Mouse (Mus musculus) right cerebral cortex, postnatal 10 days (tissue): ENCODE results near the gene Ubac2.
A peak's percentile ranks its signal among the peaks of the same experiment; 100 is the strongest.

Experiments used
- DNase-seq, 2 experiments: peaks; one replicate each; pipeline ENCODE4 v3.0.0; 2021; ENCODE audit warnings: low spot score in 2 of 2

The Ubac2 gene

DNA sequence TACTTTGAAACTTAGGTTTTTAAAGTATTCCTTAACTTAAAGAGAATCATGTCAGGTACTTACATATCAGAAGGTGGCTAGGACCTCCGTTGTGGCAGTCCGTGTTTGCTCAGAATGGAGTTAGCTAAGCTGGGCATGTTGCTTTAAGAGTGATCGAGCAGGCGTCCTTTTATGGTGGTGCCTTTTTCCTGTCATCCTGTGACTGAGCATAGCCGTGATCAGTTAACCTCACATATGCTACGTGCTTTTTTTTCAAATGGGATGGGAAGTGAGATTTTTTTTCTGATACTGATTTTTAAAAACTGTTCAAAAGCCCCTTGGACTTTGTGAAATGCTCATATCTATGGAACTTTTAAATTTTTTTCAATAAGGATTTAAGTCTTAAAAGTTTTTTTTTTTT lies 86.6 kb downstream of the Ubac2 start, which contains the start of gene Gpr183:
Gpr183 (minus strand) TSS at position 206 of the 400 bp plus-strand sequence.
- peak in 1 of 2 experiments; percentile 20 for DNase-seq

GRCm38 (mm10) chr14:121965461-121965860 lies 87.0 kb downstream of the Ubac2 start:
- peak in 1 of 2 experiments; percentile 16 for DNase-seq

DNA sequence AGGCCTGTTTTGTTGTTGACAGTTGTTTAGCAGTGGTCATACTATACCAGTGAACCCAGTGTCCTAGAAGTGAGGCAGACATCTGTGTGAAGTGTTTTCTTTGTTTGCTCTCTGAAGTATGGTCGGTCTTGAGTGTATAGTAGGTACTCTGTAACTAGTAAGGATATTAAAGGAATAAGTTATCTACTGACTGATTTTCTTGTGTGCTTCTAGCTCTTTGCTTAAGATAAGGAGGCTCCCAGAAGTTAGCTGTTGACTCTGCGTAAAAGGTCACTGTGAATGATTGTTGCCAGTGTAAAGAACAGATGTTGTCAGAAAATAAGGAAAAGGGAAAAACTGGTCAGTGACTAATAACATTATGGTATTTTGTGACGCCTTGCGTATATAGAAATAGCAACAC lies 88.7 kb downstream of the Ubac2 start:
- no peak for DNase-seq

- DNase-seq: no peak
Observed at GRCm38 (mm10) chr14:121970402-121970801, 92.0 kb downstream of the Ubac2 start.

DNA sequence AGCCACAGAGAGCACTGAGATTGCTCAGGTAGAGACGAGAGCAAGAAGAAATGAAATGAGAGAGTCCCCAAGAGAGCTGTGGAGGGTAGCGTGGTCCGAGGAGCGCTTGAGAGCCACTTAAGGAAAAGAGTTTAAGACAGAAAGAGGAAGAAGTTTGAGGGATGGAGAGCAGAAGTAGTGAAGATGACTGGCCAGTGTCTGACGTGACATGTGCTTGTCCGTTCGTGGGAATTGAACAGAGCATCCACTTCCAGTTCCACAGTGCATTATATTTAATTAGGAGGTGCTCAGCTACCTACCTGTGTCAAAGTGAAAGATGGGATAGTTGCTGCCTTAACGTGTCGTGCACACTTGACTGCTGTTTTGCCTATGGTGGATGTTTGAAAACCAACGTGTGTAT lies 94.7 kb downstream of the Ubac2 start:
- DNase-seq: no peak

- DNase-seq: no peak
Observed at GRCm38 (mm10) chr14:121981531-121981930, 103.1 kb downstream of the Ubac2 start.

- no peak for DNase-seq
Observed at GRCm38 (mm10) chr14:121983009-121983933, 104.9 kb downstream of the Ubac2 start.

DNA sequence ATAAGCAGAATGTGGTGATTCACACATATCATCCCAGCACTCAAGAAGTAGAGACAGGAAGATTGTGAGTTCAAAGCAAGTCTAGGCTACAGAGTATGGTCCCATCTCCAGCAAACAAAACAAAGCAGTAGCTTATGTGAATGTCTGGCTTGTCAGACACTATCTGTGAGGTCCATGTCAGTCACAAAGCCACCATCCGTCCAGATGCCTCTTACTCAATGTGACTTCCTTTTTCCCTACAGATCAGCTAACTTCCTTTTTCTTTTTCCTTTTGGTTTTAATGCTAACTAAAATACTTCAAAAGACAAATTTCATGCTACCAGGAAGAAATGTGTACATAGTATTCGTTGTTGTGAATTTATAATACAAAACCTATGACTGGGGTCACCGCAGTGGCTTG lies 107.1 kb downstream of the Ubac2 start:
- no peak for DNase-seq

- DNase-seq: no peak
Observed at GRCm38 (mm10) chr14:121986028-121986427, 107.6 kb downstream of the Ubac2 start.

- DNase-seq: no peak
Observed at GRCm38 (mm10) chr14:121987287-121987686, 108.9 kb downstream of the Ubac2 start.

- DNase-seq: no peak
Observed at GRCm38 (mm10) chr14:121987691-121988090, 109.3 kb downstream of the Ubac2 start.

DNA sequence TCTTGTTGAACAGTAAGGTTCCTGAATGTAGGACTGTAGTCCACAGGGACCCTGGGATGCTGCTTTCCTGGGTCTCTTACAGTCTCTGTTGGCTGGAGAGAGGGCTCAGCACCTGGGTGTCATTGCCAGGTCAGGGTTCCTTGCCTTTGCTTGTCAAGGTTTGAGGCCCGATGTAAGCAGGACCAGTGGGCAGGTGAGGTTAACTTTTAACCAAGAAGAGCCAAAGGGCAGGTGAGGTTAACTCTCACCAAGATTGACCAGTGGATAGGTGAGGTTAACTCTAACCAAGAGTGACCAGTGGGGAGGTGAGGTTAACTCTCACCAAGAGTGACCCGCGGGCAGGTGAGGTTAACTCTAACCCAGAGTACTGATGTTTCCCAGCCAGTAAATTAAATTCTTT lies 110.9 kb downstream of the Ubac2 start:
- no peak for DNase-seq

GRCm38 (mm10) chr14:121989869-121990268 lies 111.4 kb downstream of the Ubac2 start:
- DNase-seq: no peak

GRCm38 (mm10) chr14:121990897-121991296 lies 112.5 kb downstream of the Ubac2 start:
- no peak for DNase-seq

- DNase-seq: no peak
Observed at GRCm38 (mm10) chr14:121991921-121992320, 113.5 kb downstream of the Ubac2 start.

DNA sequence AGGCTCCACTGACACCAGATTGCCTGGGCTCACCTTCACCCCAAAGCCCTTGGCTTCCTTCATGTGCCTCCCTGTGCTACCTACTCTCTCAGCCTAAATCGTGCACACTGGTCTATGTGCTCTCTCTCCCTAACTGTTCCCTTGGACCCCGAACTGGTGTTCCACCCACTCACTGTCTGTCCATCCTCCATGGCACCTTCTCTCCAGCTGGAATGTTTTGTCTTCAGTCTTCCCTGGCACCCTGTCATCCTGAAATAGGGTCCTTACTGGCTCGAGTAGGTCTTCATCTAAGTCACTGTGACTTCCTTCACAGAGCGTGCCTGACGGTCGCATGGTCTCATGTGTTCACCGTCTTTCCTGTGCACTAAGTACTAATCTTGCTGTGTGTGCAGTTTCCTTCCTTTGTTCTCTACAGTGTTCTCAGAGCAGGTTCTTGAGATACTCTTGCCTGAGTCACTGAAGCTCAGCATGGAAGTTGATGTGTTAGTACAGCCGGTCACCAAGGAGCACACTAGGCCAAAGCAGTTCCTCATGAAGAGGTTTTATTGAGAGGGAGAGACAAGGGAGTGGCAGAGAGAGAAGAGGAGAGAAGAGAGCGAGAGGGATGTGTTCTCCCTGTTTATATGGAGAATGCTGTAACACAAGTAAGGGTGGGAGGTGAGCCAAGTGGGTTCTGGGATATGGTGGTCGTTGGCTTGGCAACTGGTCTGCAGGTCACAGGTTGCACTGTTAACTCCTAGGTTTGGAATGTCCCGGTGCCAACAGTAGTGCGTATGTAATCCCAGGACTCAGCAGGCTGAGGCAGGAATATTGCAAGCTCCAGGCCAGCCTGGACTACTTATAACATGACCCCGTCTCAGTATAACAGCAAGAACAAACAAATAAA lies 114.2 kb downstream of the Ubac2 start:
- DNase-seq: no peak

DNA sequence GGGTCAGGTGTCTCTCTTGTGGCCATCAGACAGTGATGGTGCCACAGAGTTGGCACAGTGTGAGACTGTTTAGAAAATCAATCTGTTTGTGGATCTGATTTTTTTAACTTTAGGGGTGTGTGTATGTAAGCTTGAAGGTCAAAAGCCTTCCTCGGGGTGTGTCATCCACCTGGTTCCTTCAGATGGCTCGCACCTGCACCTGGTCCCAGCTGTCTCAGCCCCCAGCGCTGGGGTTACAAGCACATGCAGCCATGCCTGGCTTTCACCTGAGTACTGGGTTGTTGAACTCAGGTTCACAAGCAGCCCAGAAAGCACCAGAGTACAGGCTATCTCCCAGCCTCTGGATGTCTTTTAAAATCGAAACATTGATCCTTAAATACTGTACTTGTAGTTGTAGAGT lies 115.2 kb downstream of the Ubac2 start:
- no peak for DNase-seq

DNA sequence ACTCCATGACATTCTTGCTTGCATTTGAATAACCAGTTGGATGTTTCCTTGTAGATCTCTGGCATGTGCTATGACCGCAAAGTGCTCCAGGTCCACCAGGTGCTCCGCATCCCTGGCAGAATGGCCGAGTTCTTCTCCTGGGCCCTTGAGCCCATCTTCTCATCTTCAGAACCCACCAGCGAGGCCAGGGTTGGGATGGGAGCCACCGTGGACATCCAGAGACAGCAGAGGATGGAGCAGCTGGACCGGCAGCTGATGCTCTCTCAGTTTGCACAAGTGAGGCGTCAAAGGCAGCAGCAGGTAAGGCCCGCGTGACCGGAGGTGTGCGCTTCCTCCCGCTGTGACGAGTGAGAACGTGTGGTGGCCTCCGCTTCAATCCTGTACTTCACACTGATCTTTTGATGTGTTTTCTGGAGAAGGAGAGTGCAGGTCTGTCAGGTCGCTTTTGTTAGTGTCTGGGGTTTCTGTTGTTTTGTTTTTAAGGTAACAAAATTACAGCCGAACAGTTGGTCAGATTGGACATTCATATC lies 115.8 kb downstream of the Ubac2 start:
- no peak for DNase-seq

DNA sequence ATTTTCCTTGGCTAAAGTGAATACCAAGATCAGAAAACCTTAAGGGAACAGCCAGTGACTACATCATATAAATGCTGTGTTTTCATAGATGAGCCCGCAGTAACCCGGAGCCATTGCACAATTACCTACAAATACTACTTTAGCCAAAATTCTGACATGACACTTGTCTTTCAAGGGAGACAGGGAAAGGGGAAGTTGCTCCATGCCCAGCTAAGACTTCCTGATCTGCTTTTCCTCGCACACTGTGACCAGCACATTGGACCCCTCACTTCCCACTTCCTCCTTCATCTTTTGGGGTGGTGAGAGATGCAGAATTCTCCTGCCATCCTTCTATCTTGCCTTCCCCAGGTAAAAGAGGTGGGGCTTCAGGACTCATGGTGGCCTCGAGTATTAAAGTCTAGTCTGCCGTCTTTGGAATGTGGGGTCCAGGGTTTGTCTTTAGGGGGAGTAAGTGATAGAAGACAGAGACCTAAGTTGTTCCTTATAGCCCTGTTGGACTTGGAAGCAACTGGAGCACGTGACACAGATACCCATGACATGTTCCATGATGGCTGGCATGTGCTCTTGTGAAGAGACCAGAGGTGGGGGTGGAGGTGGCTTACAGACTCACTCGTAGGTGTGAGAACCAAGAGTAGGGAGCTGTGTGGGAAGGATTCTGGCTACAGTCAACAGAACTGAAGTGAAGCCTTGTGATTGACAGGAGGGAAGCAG lies 116.6 kb downstream of the Ubac2 start:
- DNase-seq: no peak

DNA sequence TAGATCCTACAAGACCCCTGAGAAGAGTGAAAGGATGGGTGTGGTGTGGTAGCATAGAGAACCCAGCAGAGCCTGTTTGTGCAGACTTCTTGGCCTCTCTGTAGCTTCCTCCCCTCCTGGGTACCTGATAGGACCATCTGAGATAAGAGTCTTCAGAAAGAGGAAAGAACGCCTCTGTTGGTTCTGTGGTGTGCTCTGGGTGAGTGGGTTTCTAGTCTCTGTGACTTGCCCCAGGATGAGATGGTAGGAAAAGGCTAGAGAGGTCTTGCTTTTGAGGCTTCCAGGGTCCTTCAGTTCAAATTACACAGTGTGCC lies 117.1 kb downstream of the Ubac2 start:
- DNase-seq: no peak

GRCm38 (mm10) chr14:121996786-121997185 lies 118.4 kb downstream of the Ubac2 start:
- DNase-seq: peak; percentile 59 to 71

GRCm38 (mm10) chr14:121999455-121999854 lies 121.0 kb downstream of the Ubac2 start:
- no peak for DNase-seq
